Mouse (Mus musculus) kidney, embryonic 14.5 days (tissue): ENCODE data around the gene Glis1. TPM values are rescaled to one million over a fixed set of nuclear protein-coding genes. Genes with fewer than 3 reads are reported as not detected.

Experiments
- ATAC-seq: fragments of 200-750 bp; cut with Nextera tagmentation; 2 replicates; pipeline ENCODE4 v1.8.0; 2017; ENCODE audit warnings: moderate number of reproducible peaks, mild to moderate bottlenecking, moderate TSS enrichment, moderate library complexity; ENCODE audit not compliant: low FRiP score, low TSS enrichment
- H3K27ac ChIP-seq: fragments of 300-500 bp; sonication (generic); 2 replicates; pipeline ENCODE4 v1.5.1; 2014; ENCODE audit warnings: low read depth, mild to moderate bottlenecking, low read length, moderate library complexity, mixed read lengths
- H3K27me3 ChIP-seq: fragments of 300-500 bp; sonication (generic); 2 replicates; pipeline ENCODE4 v1.6.1; 2014; ENCODE audit warnings: mild to moderate bottlenecking, low read length; ENCODE audit not compliant: control insufficient read depth, insufficient read depth
- H3K36me3 ChIP-seq: fragments of 300-500 bp; sonication (generic); 2 replicates; pipeline ENCODE4 v1.6.1; 2014; ENCODE audit warnings: low read length, mixed read lengths; ENCODE audit not compliant: control insufficient read depth, insufficient read depth
- H3K4me1 ChIP-seq: fragments of 300-500 bp; sonication (generic); 2 replicates; pipeline ENCODE4 v1.6.1; 2014; ENCODE audit warnings: low read length, mixed read lengths; ENCODE audit not compliant: control insufficient read depth, insufficient read depth
- H3K4me2 ChIP-seq: fragments of 300-500 bp; sonication (generic); replicated peaks from 2 replicates; pipeline ENCODE4 v1.6.1; 2014; ENCODE audit warnings: low read depth, mild to moderate bottlenecking, low read length
- H3K4me3 ChIP-seq: fragments of 300-500 bp; sonication (generic); 2 replicates; pipeline ENCODE4 v1.5.1; 2014; ENCODE audit warnings: mild to moderate bottlenecking, low read length
- H3K9ac ChIP-seq: fragments of 300-500 bp; sonication (generic); 2 replicates; pipeline ENCODE4 v1.6.1; 2014; ENCODE audit warnings: low read depth, mild to moderate bottlenecking, low read length, moderate library complexity
- H3K9me3 ChIP-seq: fragments of 300-500 bp; sonication (generic); 2 replicates; pipeline ENCODE4 v1.6.1; 2016; ENCODE audit warnings: low read length; ENCODE audit not compliant: control insufficient read depth
- WGBS: fragments of 180-500 bp; shearing (Covaris S2); extraction: QIAGEN DNeasy Blood & Tissue Kit; methylation state at CpG from one replicate; pipeline ENCODE4 v1.1.7; 2014; 5-methylcytosine and 5-hydroxymethylcytosine counted together
- polyA plus RNA-seq: library from polyadenylated mRNA; unstranded; fragments of >200 nt; fragmentation: Nextera tagmentation; extraction: Ambion mirVana; gene quantifications from 2 replicates; pipeline ENCODE4 v1.2.1, GENCODE M21; 2014

The Glis1 gene
- polyA plus RNA-seq, 1 experiment from 2014 or later = 4.3 TPM

GRCm38 (mm10) chr4:107459461-107459860, 25.1 kb downstream of the Glis1 start:
- no peak overlapping the region for H3K9ac ChIP-seq
- no peak overlapping the region for H3K4me2 ChIP-seq
- no peak for ATAC-seq
- no peaks in the 10 kb centered on the region for H3K9me3 ChIP-seq
- WGBS = 75% methylated on average over 2 of the region's 2 CpGs
- no peaks in the 10 kb centered on the region for H3K36me3 ChIP-seq
- 0 out of 2 replicates have a peak, but pooled peaks cover 3% of the 10 kb centered on the region for H3K4me1 ChIP-seq
- peaks cover 3% of the 10 kb centered on the region; the same call in 1 of the 2 replicates for H3K27me3 ChIP-seq
- no peak overlapping the region for H3K4me3 ChIP-seq
- H3K27ac ChIP-seq = no peak overlapping the region

GRCm38 (mm10) chr4:107460468-107460867, 26.1 kb downstream of the Glis1 start:
- Histone ChIP-seq H3K4me1 (0 out of 2 replicates have a peak, but pooled peaks cover 3% of the 10 kb centered on the region), H3K9me3 (no peaks in the 10 kb centered on the region), H3K27ac (no peak overlapping the region)

GRCm38 (mm10) chr4:107467831-107468230, 33.4 kb downstream of the Glis1 start:
- Histone ChIP-seq H3K27ac (no peak overlapping the region), H3K4me2 (no peak overlapping the region), H3K9ac (no peak overlapping the region), H3K9me3 (no peaks in the 10 kb centered on the region), H3K4me3 (no peak overlapping the region), H3K36me3 (no peaks in the 10 kb centered on the region), H3K4me1 (0 out of 2 replicates have a peak, but pooled peaks cover 5% of the 10 kb centered on the region), H3K27me3 (peaks cover 15% of the 10 kb centered on the region)
- no peak for ATAC-seq
- 75% methylated on average over 7 of the region's 7 CpGs for WGBS

More at GRCm38 (mm10) chr4:107460468-107460867, 26.1 kb downstream of the Glis1 start:
- peaks cover 3% of the 10 kb centered on the region; the same call in 1 of the 2 replicates for H3K27me3 ChIP-seq
- no peak overlapping the region for H3K9ac ChIP-seq
- ATAC-seq = no peak
- no peak overlapping the region for H3K4me2 ChIP-seq
- H3K36me3 ChIP-seq = no peaks in the 10 kb centered on the region
- whole genome bisulfite sequencing = 54% methylated on average over 11 of the region's 11 CpGs
- no peak overlapping the region for H3K4me3 ChIP-seq

GRCm38 (mm10) chr4:107468264-107468663, 33.9 kb downstream of the Glis1 start:
- Histone ChIP-seq H3K4me1 (0 out of 2 replicates have a peak, but pooled peaks cover 5% of the 10 kb centered on the region), H3K27ac (no peak overlapping the region), H3K27me3 (peaks cover 15% of the 10 kb centered on the region), H3K9me3 (no peaks in the 10 kb centered on the region), H3K4me2 (no peak overlapping the region), H3K4me3 (no peak overlapping the region), H3K36me3 (no peaks in the 10 kb centered on the region), H3K9ac (no peak overlapping the region)
- 30% methylated on average over 13 of the region's 13 CpGs for WGBS
- peak; percentile 45; the same call in 1 of the 2 replicates for ATAC-seq

- Histone ChIP-seq H3K27ac (no peak overlapping the region), H3K36me3 (no peaks in the 10 kb centered on the region), H3K4me1 (0 out of 2 replicates have a peak, but pooled peaks cover 5% of the 10 kb centered on the region), H3K4me3 (no peak overlapping the region), H3K9me3 (no peaks in the 10 kb centered on the region), H3K27me3 (peaks cover 15% of the 10 kb centered on the region), H3K4me2 (no peak overlapping the region), H3K9ac (no peak overlapping the region)
- ATAC-seq = no peak
- 77% methylated on average over 11 of the region's 11 CpGs for WGBS
Observed at GRCm38 (mm10) chr4:107468768-107469167, 34.4 kb downstream of the Glis1 start.

- Histone ChIP-seq H3K4me3 (no peak overlapping the region), H3K4me1 (0 out of 2 replicates have a peak, but pooled peaks cover 3% of the 10 kb centered on the region), H3K9me3 (no peaks in the 10 kb centered on the region), H3K9ac (no peak overlapping the region), H3K36me3 (no peaks in the 10 kb centered on the region), H3K4me2 (no peak overlapping the region), H3K27ac (no peak overlapping the region), H3K27me3 (peaks cover 8% of the 10 kb centered on the region; the same call in 1 of the 2 replicates)
- no peak for ATAC-seq
- 64% methylated on average over 11 of the region's 11 CpGs for WGBS
Observed at GRCm38 (mm10) chr4:107476266-107476665, 41.9 kb downstream of the Glis1 start.

- Histone ChIP-seq H3K4me1 (0 out of 2 replicates have a peak, but pooled peaks cover 3% of the 10 kb centered on the region), H3K27me3 (0 out of 2 replicates have a peak, but pooled peaks cover 3% of the 10 kb centered on the region), H3K9me3 (peaks cover 4% of the 10 kb centered on the region; the same call in 1 of the 2 replicates), H3K27ac (no peak overlapping the region), H3K4me2 (no peak overlapping the region), H3K4me3 (no peak overlapping the region), H3K9ac (no peak overlapping the region), H3K36me3 (no peaks in the 10 kb centered on the region)
- ATAC-seq = no peak
- 67% methylated on average over 5 of the region's 5 CpGs for WGBS
Observed at GRCm38 (mm10) chr4:107479015-107479414, 44.6 kb downstream of the Glis1 start.

GRCm38 (mm10) chr4:107482541-107482940, 48.1 kb downstream of the Glis1 start:
- Histone ChIP-seq H3K27ac (no peak overlapping the region), H3K27me3 (0 out of 2 replicates have a peak, but pooled peaks cover 3% of the 10 kb centered on the region), H3K4me3 (no peak overlapping the region), H3K9me3 (peaks cover 4% of the 10 kb centered on the region; the same call in 1 of the 2 replicates), H3K9ac (no peak overlapping the region), H3K4me2 (no peak overlapping the region), H3K4me1 (0 out of 2 replicates have a peak, but pooled peaks cover 3% of the 10 kb centered on the region), H3K36me3 (no peaks in the 10 kb centered on the region)
- ATAC-seq = no peak
- 82% methylated on average over 2 of the region's 2 CpGs for WGBS

- 86% methylated on average over 20 of the region's 20 CpGs for WGBS
- H3K27ac ChIP-seq = no peak overlapping the region
- peaks cover 4% of the 10 kb centered on the region; the same call in 1 of the 2 replicates for H3K9me3 ChIP-seq
- H3K4me3 ChIP-seq = no peak overlapping the region
- H3K27me3 ChIP-seq = 0 out of 2 replicates have a peak, but pooled peaks cover 3% of the 10 kb centered on the region
- no peak overlapping the region for H3K4me2 ChIP-seq
- ATAC-seq = no peak
- 0 out of 2 replicates have a peak, but pooled peaks cover 3% of the 10 kb centered on the region for H3K4me1 ChIP-seq
- H3K36me3 ChIP-seq = no peaks in the 10 kb centered on the region
- H3K9ac ChIP-seq = no peak overlapping the region
Observed at GRCm38 (mm10) chr4:107483556-107484220, 49.3 kb downstream of the Glis1 start.
